Mouse (Mus musculus) hindbrain, embryonic 14.5 days (tissue): Measurements from ENCODE around the gene Rpp25. TPM values are rescaled to one million over a fixed set of nuclear protein-coding genes. Genes with fewer than 3 reads are reported as not detected.
A peak's percentile ranks its signal among the peaks of the same experiment; 100 is the strongest.

Source experiments
- ATAC-seq: fragments of 200-750 bp; cut with Nextera tagmentation; 2 replicates; pipeline ENCODE4 v1.8.0; 2017; ENCODE audit warnings: moderate number of reproducible peaks, mild to moderate bottlenecking, moderate TSS enrichment, moderate library complexity; ENCODE audit not compliant: low FRiP score
- DNase-seq: peaks from one replicate; pipeline ENCODE4 v3.0.0-alpha.2; 2015; ENCODE audit warnings: low spot score
- H3K27ac ChIP-seq: fragments of 300-500 bp; sonication (generic); 2 replicates; pipeline ENCODE4 v1.5.1; 2014; ENCODE audit warnings: mild to moderate bottlenecking, moderate library complexity
- H3K27me3 ChIP-seq: fragments of 300-500 bp; sonication (generic); 2 replicates; pipeline ENCODE4 v1.6.1; 2014; ENCODE audit warnings: mild to moderate bottlenecking, low read length, mixed read lengths; ENCODE audit not compliant: control insufficient read depth, insufficient read depth
- H3K36me3 ChIP-seq: fragments of 300-500 bp; sonication (generic); replicated peaks from 2 replicates; pipeline ENCODE4 v1.6.1; 2014; ENCODE audit not compliant: control insufficient read depth, insufficient read depth
- H3K4me1 ChIP-seq: fragments of 300-500 bp; sonication (generic); replicated peaks from 2 replicates; pipeline ENCODE4 v1.6.1; 2014; ENCODE audit warnings: antibody characterized with exemption, low read length, mixed read lengths; ENCODE audit not compliant: control insufficient read depth, insufficient read depth
- H3K4me2 ChIP-seq: fragments of 300-500 bp; sonication (generic); replicated peaks from 2 replicates; pipeline ENCODE4 v1.6.1; 2014; ENCODE audit warnings: mild to moderate bottlenecking, moderate library complexity
- H3K4me3 ChIP-seq: fragments of 300-500 bp; sonication (generic); replicated peaks from 2 replicates; pipeline ENCODE4 v1.5.1; 2014; ENCODE audit warnings: mild to moderate bottlenecking, low read length
- H3K9ac ChIP-seq: fragments of 300-500 bp; sonication (generic); 2 replicates; pipeline ENCODE4 v1.6.1; 2014
- H3K9me3 ChIP-seq: fragments of 300-500 bp; sonication (generic); 2 replicates; pipeline ENCODE4 v1.6.1; 2016; ENCODE audit warnings: low read length; ENCODE audit not compliant: control insufficient read depth
- WGBS: fragments of 180-500 bp; shearing (Covaris S2); extraction: QIAGEN DNeasy Blood & Tissue Kit; methylation state at CpG from one replicate; pipeline ENCODE4 v1.1.7; 2014; 5-methylcytosine and 5-hydroxymethylcytosine counted together
- polyA plus RNA-seq: library from polyadenylated mRNA; unstranded; fragments of >200 nt; fragmentation: Nextera tagmentation; extraction: Ambion mirVana; gene quantifications from 2 replicates; pipeline ENCODE4 v1.2.1, GENCODE M21; 2014

The Rpp25 gene
- polyA plus RNA-seq, 1 experiment from 2014 or later, result 19.7 TPM

- Histone ChIP-seq H3K4me3 (no peak overlapping the region), H3K9ac (no peak overlapping the region), H3K9me3 (no peaks in the 10 kb centered on the region), H3K36me3 (peaks cover 72% of the 10 kb centered on the region), H3K27ac (no peak overlapping the region), H3K27me3 (no peaks in the 10 kb centered on the region), H3K4me1 (peaks cover 6% of the 10 kb centered on the region), H3K4me2 (no peak overlapping the region)
- ATAC-seq (no peak), DNase-seq (no peak)
- 96% methylated on average over 5 of the region's 5 CpGs for WGBS
Observed at GRCm38 (mm10) chr9:57547287-57547686, 43.5 kb downstream of the Rpp25 start.

DNA sequence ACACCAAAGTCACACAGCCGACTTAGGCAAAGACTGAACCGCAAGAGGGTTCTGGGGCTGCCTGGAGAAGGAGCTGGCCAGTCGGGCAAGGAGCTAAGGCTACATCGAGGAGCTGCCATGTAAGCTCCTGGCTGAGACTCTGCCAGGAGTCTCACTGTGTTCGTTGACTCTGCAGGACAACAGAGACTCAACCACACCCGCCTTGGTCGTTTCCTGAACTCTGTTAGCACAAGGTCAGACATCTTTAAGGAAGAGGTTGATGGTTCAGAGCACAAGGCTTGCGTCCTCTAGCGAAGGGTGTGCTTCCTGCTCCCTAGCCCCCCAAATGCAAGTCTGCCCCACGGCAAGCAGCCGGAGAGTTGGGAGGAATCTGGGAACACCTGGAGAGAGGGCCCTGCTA is 44.0 kb downstream of the Rpp25 start:
- no peak for ATAC-seq
- Histone ChIP-seq H3K27ac (no peak overlapping the region), H3K9me3 (no peaks in the 10 kb centered on the region), H3K36me3 (peaks cover 66% of the 10 kb centered on the region), H3K27me3 (no peaks in the 10 kb centered on the region), H3K4me1 (peaks cover 6% of the 10 kb centered on the region), H3K4me3 (no peak overlapping the region), H3K4me2 (no peak overlapping the region), H3K9ac (no peak overlapping the region)
- DNase-seq, result no peak
- WGBS, result 91% methylated on average over 11 of the region's 11 CpGs

DNA sequence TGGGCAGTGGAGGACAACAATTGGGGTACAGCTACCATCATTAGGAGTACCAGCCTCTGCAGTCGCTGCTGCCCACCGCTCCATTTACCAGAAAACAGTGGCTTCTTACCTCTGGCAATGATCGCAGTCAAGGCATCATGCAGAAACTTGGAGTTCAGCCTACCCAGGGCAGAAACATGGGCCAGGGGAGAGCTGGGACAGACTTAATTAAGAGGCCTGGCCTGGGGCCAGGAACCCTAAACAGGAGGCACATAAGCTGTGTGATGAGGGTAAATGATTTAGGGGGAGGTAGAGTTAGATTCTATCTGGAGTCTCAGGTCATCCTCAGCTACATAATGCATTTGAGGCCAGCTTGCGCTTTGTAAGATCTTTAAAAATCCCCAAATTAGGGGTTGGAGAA is 45.4 kb downstream of the Rpp25 start:
- no peak for ATAC-seq
- 79% methylated on average over 4 of the region's 4 CpGs for WGBS
- Histone ChIP-seq H3K9me3 (no peaks in the 10 kb centered on the region), H3K9ac (no peak overlapping the region), H3K4me1 (peaks cover 6% of the 10 kb centered on the region), H3K27ac (no peak overlapping the region), H3K27me3 (no peaks in the 10 kb centered on the region), H3K36me3 (peaks cover 53% of the 10 kb centered on the region), H3K4me3 (no peak overlapping the region), H3K4me2 (no peak overlapping the region)
- DNase-seq, result no peak

GRCm38 (mm10) chr9:57550126-57550862 is 46.5 kb downstream of the Rpp25 start:
- 92% methylated on average over 11 of the region's 11 CpGs for WGBS
- Histone ChIP-seq H3K36me3 (peaks cover 42% of the 10 kb centered on the region), H3K27ac (no peak overlapping the region), H3K27me3 (no peaks in the 10 kb centered on the region), H3K4me3 (no peak overlapping the region), H3K9ac (no peak overlapping the region), H3K4me1 (peaks cover 11% of the 10 kb centered on the region), H3K9me3 (no peaks in the 10 kb centered on the region), H3K4me2 (no peak overlapping the region)
- ATAC-seq, result no peak
- DNase-seq, result no peak

- 0 out of 2 replicates have a peak within 1 kb of the TSS, but pooled peaks have one; percentile 51 for H3K27ac ChIP-seq
- H3K4me2 ChIP-seq, result peak within 1 kb of the TSS; percentile 56
- DNase-seq, result peak; percentile 83
Observed at GRCm38 (mm10) chr9:57552139-57552887, 48.5 kb downstream of the Rpp25 start, which contains the start of gene Mpi. Mpi (minus strand) TSS chr9:57552763.

DNA sequence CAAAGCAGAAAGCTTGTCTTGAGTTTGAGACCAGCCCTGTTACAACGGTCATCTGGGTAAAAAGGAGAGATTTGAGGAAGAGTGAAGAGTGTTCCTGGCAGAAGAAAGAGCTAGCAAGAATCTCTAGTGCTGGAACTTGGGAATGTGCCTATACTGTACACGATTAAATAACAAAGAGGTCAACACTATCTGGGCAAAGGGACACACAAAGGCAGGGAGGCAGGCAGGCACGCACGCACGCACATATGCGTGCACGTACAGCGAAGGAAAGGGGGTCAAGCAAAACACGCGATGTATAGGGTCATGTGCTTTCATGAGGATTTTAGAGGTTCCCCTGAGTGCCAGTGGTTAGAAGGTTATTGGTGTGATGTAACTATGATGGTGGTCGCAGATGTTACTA is 49.3 kb downstream of the Rpp25 start:
- no peak for ATAC-seq
- no peak overlapping the region for H3K4me3 ChIP-seq

More at GRCm38 (mm10) chr9:57552139-57552887, 48.5 kb downstream of the Rpp25 start, which contains the start of gene Mpi:
- peaks cover 23% of the 10 kb centered on the region for H3K36me3 ChIP-seq
- H3K4me3 ChIP-seq, result peak within 1 kb of the TSS; percentile 57
- peak; percentile 54 for ATAC-seq
- H3K27me3 ChIP-seq, result no peaks in the 10 kb centered on the region
- no peaks in the 10 kb centered on the region for H3K9me3 ChIP-seq
- H3K4me1 ChIP-seq, result peaks cover 11% of the 10 kb centered on the region
- H3K9ac ChIP-seq, result peak within 1 kb of the TSS; percentile 69
- whole genome bisulfite sequencing, result under 1% methylated on average over 28 of the region's 28 CpGs

DNA sequence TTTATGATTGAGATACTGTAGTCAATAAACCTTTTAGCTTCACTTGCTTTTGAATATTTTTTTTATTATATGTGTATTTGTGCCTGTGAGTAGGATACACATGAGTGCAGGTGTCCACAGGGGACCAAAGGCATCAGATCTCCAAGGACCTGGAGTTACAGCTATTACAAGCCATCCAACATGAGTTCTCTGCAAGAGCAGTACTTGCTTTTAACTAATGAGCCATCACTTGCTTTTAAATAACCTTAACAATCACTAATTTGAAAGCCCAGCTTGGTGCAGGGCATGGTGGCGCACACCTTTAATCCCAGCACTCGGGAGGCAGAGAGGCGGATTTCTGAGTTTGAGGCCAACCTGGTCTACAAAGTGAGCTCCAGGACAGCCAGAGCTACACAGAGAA is 50.9 kb downstream of the Rpp25 start:
- no peak for ATAC-seq
- Histone ChIP-seq H3K9me3 (no peaks in the 10 kb centered on the region), H3K36me3 (no peaks in the 10 kb centered on the region; the same call in 1 of the 2 replicates), H3K9ac (no peak overlapping the region), H3K4me1 (peaks cover 11% of the 10 kb centered on the region), H3K4me2 (no peak overlapping the region), H3K27ac (no peak overlapping the region), H3K27me3 (no peaks in the 10 kb centered on the region), H3K4me3 (no peak overlapping the region)
- DNase-seq, result no peak
- WGBS, result 41% methylated on average over 3 of the region's 3 CpGs

More for the DNA sequence above, 49.3 kb downstream of the Rpp25 start:
- DNase-seq, result no peak
- Histone ChIP-seq H3K4me2 (no peak overlapping the region), H3K27ac (no peak overlapping the region), H3K9me3 (no peaks in the 10 kb centered on the region), H3K36me3 (peaks cover 15% of the 10 kb centered on the region), H3K27me3 (no peaks in the 10 kb centered on the region), H3K9ac (no peak overlapping the region), H3K4me1 (peaks cover 11% of the 10 kb centered on the region)
- 73% methylated on average over 11 of the region's 11 CpGs for WGBS

Other genes starting within 250 kb of the Rpp25 start
- 3.2 and 3.4 TPM in 2 replicates for gene 1700017B05Rik, start 241.4 kb upstream of the Rpp25 start, polyA plus RNA-seq
- 19.8 and 21.9 TPM in 2 replicates for gene Ppcdc, start 63.9 kb upstream of the Rpp25 start, polyA plus RNA-seq
- gene Scamp5, start 36.0 kb upstream of the Rpp25 start, polyA plus RNA-seq, result 90.0 and 108 TPM in 2 replicates
- 956 and 1,017 TPM in 2 replicates for gene Cox5a, start 17.2 kb downstream of the Rpp25 start, polyA plus RNA-seq
- gene Fam219b, start 33.5 kb downstream of the Rpp25 start, polyA plus RNA-seq, result 21.2 and 23.1 TPM in 2 replicates
- 54.7 and 60.0 TPM in 2 replicates for gene Mpi, start 48.7 kb downstream of the Rpp25 start, polyA plus RNA-seq
- 44.0 and 45.0 TPM in 2 replicates for gene Scamp2, start 56.9 kb downstream of the Rpp25 start, polyA plus RNA-seq
- 18.7 and 19.4 TPM in 2 replicates for gene Ulk3, start 85.4 kb downstream of the Rpp25 start, polyA plus RNA-seq
- 0.51 TPM in 1 of 2 replicates, not detected in the other for gene Cplx3, start 102.3 kb downstream of the Rpp25 start, polyA plus RNA-seq
- gene Lman1l, start 116.7 kb downstream of the Rpp25 start, polyA plus RNA-seq, result not detected in 2 replicates
- 41.0 and 43.1 TPM in 2 replicates for gene Csk, start 149.6 kb downstream of the Rpp25 start, polyA plus RNA-seq
- not detected in 2 replicates for gene Cyp1a2, start 179.7 kb downstream of the Rpp25 start, polyA plus RNA-seq
- gene Cyp1a1, start 183.9 kb downstream of the Rpp25 start, polyA plus RNA-seq, result 0.10 and 0.24 TPM in 2 replicates
- 22.1 and 23.5 TPM in 2 replicates for gene Edc3, start 204.5 kb downstream of the Rpp25 start, polyA plus RNA-seq